7 mouse cellular contexts compared by ENCODE assay signal in genomic region chr16:38476312-38477240, GRCm38 (mm10). TPM values are rescaled to one million over a fixed set of nuclear protein-coding genes. Genes with fewer than 3 reads are reported as not detected.
DNase-seq lines count a peak whose midpoint lies in the region; ATAC-seq lines count a peak whose summit lies in the region.

No protein-coding gene starts in this region.

- H3K9me3 ChIP-seq in forebrain, embryonic 15.5 days, result no peaks in the 10 kb centered on the region; the same call in 1 of the 2 replicates
- no peaks in the 10 kb centered on the region for H3K9me3 ChIP-seq in hindbrain, embryonic 14.5 days (ENCODE audit: control insufficient read depth, low read length)

- peak; percentile 48 for ATAC-seq in forebrain, embryonic 15.5 days (replicated peaks)
- no peak for ATAC-seq in hindbrain, embryonic 14.5 days (ENCODE audit: low FRiP score)
- ATAC-seq in megakaryocyte, adult 5-6 weeks (ENCODE audit: poor library complexity, severe bottlenecking), result peak; percentile 75

- H3K4me2 ChIP-seq in forebrain, embryonic 15.5 days (replicated peaks), result peak overlapping the region; percentile 68
- H3K4me2 ChIP-seq in hindbrain, embryonic 14.5 days (replicated peaks), result peak overlapping the region; percentile 65

- peak overlapping the region; percentile 34 for H3K9ac ChIP-seq in forebrain, embryonic 15.5 days (replicated peaks)
- H3K9ac ChIP-seq in hindbrain, embryonic 14.5 days, result peak overlapping the region; percentile 55

- WGBS in forebrain, embryonic 15.5 days, result 11% methylated on average over 34 of the region's 34 CpGs
- 6% methylated on average over 34 of the region's 34 CpGs for WGBS in hindbrain, embryonic 14.5 days

- no peaks in the 10 kb centered on the region for H3K27me3 ChIP-seq in forebrain, embryonic 15.5 days
- no peaks in the 10 kb centered on the region for H3K27me3 ChIP-seq in hindbrain, embryonic 14.5 days (ENCODE audit: control insufficient read depth, insufficient read depth, low read length)

- DNase-seq in T-cell, adult 2 months (ENCODE audit: low spot score), result peak; percentile 47
- DNase-seq in cerebellum, adult 8-10 months, result peak; percentile 34
- DNase-seq in hindbrain, embryonic 14.5 days (ENCODE audit: low spot score), result peak; percentile 46
- peak; percentile 34 to 46 for DNase-seq in left cerebral cortex, postnatal 25 days (ENCODE audit: low spot score in 2 of 2)
- peak; percentile 37 to 49 for DNase-seq in right cerebral cortex, postnatal 10 days (ENCODE audit: low spot score in 2 of 2)

- intact Hi-C loops in left cerebral cortex, postnatal 25 days (cut with DNase I), result no loop called here

- no peak overlapping the region for H3K27ac ChIP-seq in forebrain, embryonic 15.5 days (replicated peaks)
- peak overlapping the region; percentile 38 for H3K27ac ChIP-seq in hindbrain, embryonic 14.5 days

- peaks cover 11% of the 10 kb centered on the region; the same call in 1 of the 2 replicates for H3K4me1 ChIP-seq in forebrain, embryonic 15.5 days
- H3K4me1 ChIP-seq in hindbrain, embryonic 14.5 days (replicated peaks; ENCODE audit: control insufficient read depth, insufficient read depth, low read length), result 0 out of 2 replicates have a peak, but pooled peaks cover 10% of the 10 kb centered on the region

- peak overlapping the region; percentile 40 for H3K4me3 ChIP-seq in forebrain, embryonic 15.5 days
- peak overlapping the region; percentile 32 for H3K4me3 ChIP-seq in hindbrain, embryonic 14.5 days (replicated peaks; ENCODE audit: low read length)

- no peaks in the 10 kb centered on the region for H3K36me3 ChIP-seq in forebrain, embryonic 15.5 days
- H3K36me3 ChIP-seq in hindbrain, embryonic 14.5 days (replicated peaks; ENCODE audit: control insufficient read depth, insufficient read depth), result no peaks in the 10 kb centered on the region

RNA-seq across cellular contexts. Expression of gene Cd80, which starts 21.2 kb away (rescaled TPM):
- polyA plus RNA-seq in forebrain, embryonic 15.5 days (2015; fragmentation: Nextera tagmentation; extraction: Ambion mirVana), result 0.55 and 0.59 TPM in 2 replicates
- 0.64 and 0.88 TPM in 2 replicates for polyA plus RNA-seq in hindbrain, embryonic 14.5 days (2014; fragmentation: Nextera tagmentation; extraction: Ambion mirVana)
- total RNA-seq in left cerebral cortex, postnatal 25 days (2021), result under 1 TPM; 0.53 to 0.83 TPM
- 6.5 and 10.4 TPM in 2 replicates for total RNA-seq in megakaryocyte, adult 5-6 weeks (2015)
- total RNA-seq in megakaryocyte, adult 5-6 weeks (2017), result 3.0 and 4.0 TPM in 2 replicates

RNA-seq across cellular contexts. Expression of gene Adprh, which starts 24.1 kb away (rescaled TPM):
- 131 and 141 TPM in 2 replicates for polyA plus RNA-seq in forebrain, embryonic 15.5 days (2015; fragmentation: Nextera tagmentation; extraction: Ambion mirVana)
- polyA plus RNA-seq in hindbrain, embryonic 14.5 days (2014; fragmentation: Nextera tagmentation; extraction: Ambion mirVana), result 136 and 146 TPM in 2 replicates
- 10 to 100 TPM; 58.3 to 61.1 TPM for total RNA-seq in left cerebral cortex, postnatal 25 days (2021)
- 30.6 and 30.9 TPM in 2 replicates for total RNA-seq in megakaryocyte, adult 5-6 weeks (2015)
- total RNA-seq in megakaryocyte, adult 5-6 weeks (2017), result 18.3 and 19.2 TPM in 2 replicates

RNA-seq across cellular contexts. Expression of gene Pla1a, which starts 43.6 kb away (rescaled TPM):
- 0.34 and 0.41 TPM in 2 replicates for polyA plus RNA-seq in forebrain, embryonic 15.5 days (2015; fragmentation: Nextera tagmentation; extraction: Ambion mirVana)
- polyA plus RNA-seq in hindbrain, embryonic 14.5 days (2014; fragmentation: Nextera tagmentation; extraction: Ambion mirVana), result 0.32 and 0.38 TPM in 2 replicates
- total RNA-seq in left cerebral cortex, postnatal 25 days (2021), result 1 to 10 TPM; 1.2 to 1.3 TPM
- 0.38 TPM in 1 of 2 replicates, not detected in the other for total RNA-seq in megakaryocyte, adult 5-6 weeks (2015)
- not detected in 2 replicates for total RNA-seq in megakaryocyte, adult 5-6 weeks (2017)

RNA-seq across cellular contexts. Expression of gene Timmdc1, which starts 45.9 kb away (rescaled TPM):
- 37.9 and 39.3 TPM in 2 replicates for polyA plus RNA-seq in forebrain, embryonic 15.5 days (2015; fragmentation: Nextera tagmentation; extraction: Ambion mirVana)
- polyA plus RNA-seq in hindbrain, embryonic 14.5 days (2014; fragmentation: Nextera tagmentation; extraction: Ambion mirVana), result 25.0 and 29.8 TPM in 2 replicates
- 10 to 100 TPM; 32.6 to 33.5 TPM for total RNA-seq in left cerebral cortex, postnatal 25 days (2021)
- 5.3 and 9.3 TPM in 2 replicates for total RNA-seq in megakaryocyte, adult 5-6 weeks (2015)
- 19.0 and 19.9 TPM in 2 replicates for total RNA-seq in megakaryocyte, adult 5-6 weeks (2017)
